Mouse (Mus musculus) intestine, embryonic 16.5 days (tissue): ENCODE data around the gene Pde2a. TPM values are rescaled to one million over a fixed set of nuclear protein-coding genes. Genes with fewer than 3 reads are reported as not detected.

Experiments
- ATAC-seq: fragments of 200-750 bp; cut with Nextera tagmentation; 2 replicates; pipeline ENCODE4 v1.8.0; 2017; ENCODE audit warnings: moderate TSS enrichment, moderate library complexity
- H3K27ac ChIP-seq: fragments of 300-500 bp; sonication (generic); 2 replicates; pipeline ENCODE4 v1.5.1; 2014; ENCODE audit warnings: mild to moderate bottlenecking, low read length
- H3K27me3 ChIP-seq: fragments of 300-500 bp; sonication (generic); replicated peaks from 2 replicates; pipeline ENCODE4 v1.6.1; 2014; ENCODE audit warnings: low read length, control low read depth, mixed read lengths; ENCODE audit not compliant: control insufficient read depth, insufficient read depth
- H3K36me3 ChIP-seq: fragments of 300-500 bp; sonication (generic); 2 replicates; pipeline ENCODE4 v1.6.1; 2014; ENCODE audit warnings: low read length, control low read depth; ENCODE audit not compliant: control insufficient read depth, insufficient read depth
- H3K4me1 ChIP-seq: fragments of 300-500 bp; sonication (generic); 2 replicates; pipeline ENCODE4 v1.6.1; 2014; ENCODE audit warnings: low read length, control low read depth, mixed read lengths; ENCODE audit not compliant: control insufficient read depth, insufficient read depth
- H3K4me2 ChIP-seq: fragments of 300-500 bp; sonication (generic); 2 replicates; pipeline ENCODE4 v1.6.1; 2014; ENCODE audit warnings: low read depth, low read length, control low read depth
- H3K4me3 ChIP-seq: fragments of 300-500 bp; sonication (generic); 2 replicates; pipeline ENCODE4 v1.5.1; 2014; ENCODE audit warnings: mild to moderate bottlenecking, low read length
- H3K9ac ChIP-seq: fragments of 300-500 bp; sonication (generic); 2 replicates; pipeline ENCODE4 v1.6.1; 2014; ENCODE audit warnings: low read depth, low read length
- H3K9me3 ChIP-seq: fragments of 300-500 bp; sonication (generic); 2 replicates; pipeline ENCODE4 v1.6.1; 2016; ENCODE audit warnings: low read length, control low read depth; ENCODE audit not compliant: control insufficient read depth
- WGBS: fragments of 180-500 bp; shearing (Covaris S2); extraction: QIAGEN DNeasy Blood & Tissue Kit; methylation state at CpG from one replicate; pipeline ENCODE4 v1.1.7; 2014; 5-methylcytosine and 5-hydroxymethylcytosine counted together
- polyA plus RNA-seq: library from polyadenylated mRNA; unstranded; fragments of >200 nt; fragmentation: Nextera tagmentation; extraction: Ambion mirVana; gene quantifications from 2 replicates; pipeline ENCODE4 v1.2.1, GENCODE M21; 2015

Gene Pde2a
- polyA plus RNA-seq, 1 experiment from 2014 or later, result 23.0 TPM

GRCm38 (mm10) chr7:101482499-101483081 is 61.1 kb downstream of the Pde2a start:
- no peak for ATAC-seq
- H3K36me3 ChIP-seq, result no peaks in the 10 kb centered on the region

GRCm38 (mm10) chr7:101483498-101484115 is 62.1 kb downstream of the Pde2a start:
- Histone ChIP-seq H3K36me3 (no peaks in the 10 kb centered on the region), H3K9ac (no peak overlapping the region), H3K9me3 (no peaks in the 10 kb centered on the region), H3K4me3 (no peak overlapping the region), H3K4me2 (no peak overlapping the region), H3K27ac (no peak overlapping the region), H3K27me3 (no peaks in the 10 kb centered on the region), H3K4me1 (no peaks in the 10 kb centered on the region)
- no peak for ATAC-seq
- 68% methylated on average over 9 of the region's 9 CpGs for WGBS

More at GRCm38 (mm10) chr7:101482499-101483081, 61.1 kb downstream of the Pde2a start:
- H3K27me3 ChIP-seq, result no peaks in the 10 kb centered on the region
- H3K9me3 ChIP-seq, result no peaks in the 10 kb centered on the region
- H3K4me2 ChIP-seq, result no peak overlapping the region
- H3K9ac ChIP-seq, result no peak overlapping the region
- no peaks in the 10 kb centered on the region for H3K4me1 ChIP-seq
- H3K27ac ChIP-seq, result no peak overlapping the region
- H3K4me3 ChIP-seq, result no peak overlapping the region
- 62% methylated on average over 9 of the region's 9 CpGs for WGBS

GRCm38 (mm10) chr7:101487102-101487501 is 65.6 kb downstream of the Pde2a start:
- H3K4me3 ChIP-seq, result no peak overlapping the region
- no peaks in the 10 kb centered on the region for H3K36me3 ChIP-seq
- H3K27ac ChIP-seq, result no peak overlapping the region
- H3K4me2 ChIP-seq, result no peak overlapping the region
- no peak overlapping the region for H3K9ac ChIP-seq
- H3K4me1 ChIP-seq, result no peaks in the 10 kb centered on the region
- no peaks in the 10 kb centered on the region for H3K9me3 ChIP-seq
- WGBS, result 56% methylated on average over 5 of the region's 5 CpGs
- no peaks in the 10 kb centered on the region for H3K27me3 ChIP-seq
- ATAC-seq, result peak; percentile 71

GRCm38 (mm10) chr7:101490952-101491351 is 69.5 kb downstream of the Pde2a start:
- ATAC-seq, result no peak
- Histone ChIP-seq H3K27ac (no peak overlapping the region), H3K36me3 (no peaks in the 10 kb centered on the region), H3K27me3 (no peaks in the 10 kb centered on the region), H3K4me2 (no peak overlapping the region), H3K4me1 (no peaks in the 10 kb centered on the region), H3K9me3 (no peaks in the 10 kb centered on the region), H3K4me3 (no peak overlapping the region), H3K9ac (no peak overlapping the region)
- 38% methylated on average over 4 of the region's 4 CpGs for WGBS

GRCm38 (mm10) chr7:101498385-101498784 is 76.9 kb downstream of the Pde2a start:
- ATAC-seq, result no peak

GRCm38 (mm10) chr7:101499251-101499650 is 77.8 kb downstream of the Pde2a start:
- peaks cover 8% of the 10 kb centered on the region; the same call in 1 of the 2 replicates for H3K4me1 ChIP-seq
- no peak for ATAC-seq

More at GRCm38 (mm10) chr7:101498385-101498784, 76.9 kb downstream of the Pde2a start:
- Histone ChIP-seq H3K9ac (no peak overlapping the region), H3K27me3 (no peaks in the 10 kb centered on the region), H3K9me3 (no peaks in the 10 kb centered on the region), H3K27ac (no peak overlapping the region), H3K4me2 (no peak overlapping the region), H3K4me1 (no peaks in the 10 kb centered on the region), H3K36me3 (no peaks in the 10 kb centered on the region), H3K4me3 (no peak overlapping the region)
- WGBS, result 80% methylated on average over 3 of the region's 3 CpGs

GRCm38 (mm10) chr7:101499701-101500100 is 78.2 kb downstream of the Pde2a start:
- no peak for ATAC-seq
- Histone ChIP-seq H3K9me3 (no peaks in the 10 kb centered on the region), H3K4me3 (no peak overlapping the region), H3K4me1 (peaks cover 11% of the 10 kb centered on the region; the same call in 1 of the 2 replicates), H3K36me3 (no peaks in the 10 kb centered on the region), H3K27ac (no peak overlapping the region), H3K4me2 (no peak overlapping the region), H3K9ac (no peak overlapping the region), H3K27me3 (peaks cover 7% of the 10 kb centered on the region)
- 74% methylated on average over 9 of the region's 9 CpGs for WGBS

More at GRCm38 (mm10) chr7:101499251-101499650, 77.8 kb downstream of the Pde2a start:
- H3K4me3 ChIP-seq, result no peak overlapping the region
- H3K9me3 ChIP-seq, result no peaks in the 10 kb centered on the region
- no peak overlapping the region for H3K27ac ChIP-seq
- WGBS, result 28% methylated on average over 10 of the region's 10 CpGs
- peaks cover 5% of the 10 kb centered on the region for H3K27me3 ChIP-seq
- H3K4me2 ChIP-seq, result no peak overlapping the region
- H3K36me3 ChIP-seq, result no peaks in the 10 kb centered on the region
- H3K9ac ChIP-seq, result no peak overlapping the region

- Histone ChIP-seq H3K36me3 (no peaks in the 10 kb centered on the region), H3K9me3 (no peaks in the 10 kb centered on the region)
- ATAC-seq, result no peak
Measured at GRCm38 (mm10) chr7:101501236-101501635, 79.7 kb downstream of the Pde2a start.

GRCm38 (mm10) chr7:101501675-101502074 is 80.2 kb downstream of the Pde2a start:
- Histone ChIP-seq H3K9me3 (no peaks in the 10 kb centered on the region), H3K27me3 (peaks cover 7% of the 10 kb centered on the region), H3K4me1 (peaks cover 11% of the 10 kb centered on the region; the same call in 1 of the 2 replicates), H3K36me3 (no peaks in the 10 kb centered on the region), H3K9ac (no peak overlapping the region), H3K4me3 (no peak overlapping the region), H3K4me2 (no peak overlapping the region), H3K27ac (no peak overlapping the region)
- ATAC-seq, result no peak
- WGBS, result 62% methylated on average over 6 of the region's 6 CpGs

More at GRCm38 (mm10) chr7:101501236-101501635, 79.7 kb downstream of the Pde2a start:
- no peak overlapping the region for H3K9ac ChIP-seq
- no peak overlapping the region for H3K27ac ChIP-seq
- peaks cover 7% of the 10 kb centered on the region for H3K27me3 ChIP-seq
- no peak overlapping the region for H3K4me2 ChIP-seq
- 73% methylated on average over 6 of the region's 6 CpGs for WGBS
- H3K4me1 ChIP-seq, result peaks cover 11% of the 10 kb centered on the region; the same call in 1 of the 2 replicates
- no peak overlapping the region for H3K4me3 ChIP-seq
